Mouse (Mus musculus): ENCODE measurements around the gene Mettl23. TPM values are rescaled to one million over a fixed set of nuclear protein-coding genes. Genes with fewer than 3 reads are reported as not detected.
"Not testable (repeated sequence)": the region's sequence is repeated elsewhere in the genome, so short reads cannot be mapped to it uniquely, and the experiment has no call there.

The Mettl23 gene
- polyA plus RNA-seq, 1 experiment = 30.9 TPM

- no peaks in the 10 kb centered on the region for H3K4me1 ChIP-seq (ENCODE audit: control insufficient read depth, insufficient read depth, insufficient read length)
- WGBS = 78% methylated on average over 8 of the region's 8 CpGs
- H3K27me3 ChIP-seq (ENCODE audit: control insufficient read depth, insufficient read depth, low read length) = no peaks in the 10 kb centered on the region
- DNase-seq (ENCODE audit: low read depth in 1 of 2, low spot score in 2 of 2) = no peak
- no peaks in the 10 kb centered on the region for H3K36me3 ChIP-seq (ENCODE audit: control insufficient read depth, insufficient read depth, low read length)
- TF ChIP-seq CTCF (IDR thresholded peaks at IDR 0.05; ENCODE audit: extremely low read depth, insufficient read depth, insufficient read length, insufficient replicate concordance) = no peak
- TF ChIP-seq POLR2A (IDR thresholded peaks at IDR 0.05; ENCODE audit: low read depth, low read length) = no peak
- no peak overlapping the region for H3K27ac ChIP-seq (ENCODE audit: insufficient read depth, low read length)
- no peak overlapping the region for H3K4me3 ChIP-seq (ENCODE audit: extremely low read depth, insufficient read depth, insufficient read length)
Measured at GRCm38 (mm10) chr11:116818722-116819121, 24.4 kb upstream of the Mettl23 start.

- Histone ChIP-seq H3K4me1 (ENCODE audit: control insufficient read depth, insufficient read depth, insufficient read length) (no peaks in the 10 kb centered on the region), H3K4me3 (ENCODE audit: extremely low read depth, insufficient read depth, insufficient read length) (no peak overlapping the region), H3K36me3 (ENCODE audit: control insufficient read depth, insufficient read depth, low read length) (no peaks in the 10 kb centered on the region), H3K27ac (ENCODE audit: insufficient read depth, low read length) (no peak overlapping the region), H3K27me3 (ENCODE audit: control insufficient read depth, insufficient read depth, low read length) (no peaks in the 10 kb centered on the region)
- WGBS = 78% methylated on average over 5 of the region's 5 CpGs
- no peak for TF ChIP-seq CTCF (IDR thresholded peaks at IDR 0.05; ENCODE audit: extremely low read depth, insufficient read depth, insufficient read length, insufficient replicate concordance)
- no peak for TF ChIP-seq POLR2A (IDR thresholded peaks at IDR 0.05; ENCODE audit: low read depth, low read length)
- no peak for DNase-seq (ENCODE audit: low read depth in 1 of 2, low spot score in 2 of 2)
Measured at GRCm38 (mm10) chr11:116819932-116820593, 23.0 kb upstream of the Mettl23 start.

- H3K27ac ChIP-seq (ENCODE audit: insufficient read depth, low read length) = no peak overlapping the region
- DNase-seq (ENCODE audit: low read depth in 1 of 2, low spot score in 2 of 2) = no peak
- no peaks in the 10 kb centered on the region for H3K4me1 ChIP-seq (ENCODE audit: control insufficient read depth, insufficient read depth, insufficient read length)
- 78% methylated on average over 13 of the region's 13 CpGs for WGBS
- H3K4me3 ChIP-seq (ENCODE audit: extremely low read depth, insufficient read depth, insufficient read length) = no peak overlapping the region
- H3K36me3 ChIP-seq (ENCODE audit: control insufficient read depth, insufficient read depth, low read length) = no peaks in the 10 kb centered on the region
- no peaks in the 10 kb centered on the region for H3K27me3 ChIP-seq (ENCODE audit: control insufficient read depth, insufficient read depth, low read length)
- no peak for TF ChIP-seq CTCF (IDR thresholded peaks at IDR 0.05; ENCODE audit: extremely low read depth, insufficient read depth, insufficient read length, insufficient replicate concordance)
- TF ChIP-seq POLR2A (IDR thresholded peaks at IDR 0.05; ENCODE audit: low read depth, low read length) = no peak
Measured at GRCm38 (mm10) chr11:116821057-116821940, 21.8 kb upstream of the Mettl23 start.

- 90% methylated on average over 10 of the region's 10 CpGs for WGBS
- H3K27ac ChIP-seq (ENCODE audit: insufficient read depth, low read length) = no peak overlapping the region
- DNase-seq (ENCODE audit: low read depth in 1 of 2, low spot score in 2 of 2) = no peak
- H3K36me3 ChIP-seq (ENCODE audit: control insufficient read depth, insufficient read depth, low read length) = no peaks in the 10 kb centered on the region
- no peak overlapping the region for H3K4me3 ChIP-seq (ENCODE audit: extremely low read depth, insufficient read depth, insufficient read length)
- no peaks in the 10 kb centered on the region for H3K27me3 ChIP-seq (ENCODE audit: control insufficient read depth, insufficient read depth, low read length)
- H3K4me1 ChIP-seq (ENCODE audit: control insufficient read depth, insufficient read depth, insufficient read length) = no peaks in the 10 kb centered on the region
- TF ChIP-seq CTCF (IDR thresholded peaks at IDR 0.05; ENCODE audit: extremely low read depth, insufficient read depth, insufficient read length, insufficient replicate concordance) = no peak
- no peak for TF ChIP-seq POLR2A (IDR thresholded peaks at IDR 0.05; ENCODE audit: low read depth, low read length)
Measured at GRCm38 (mm10) chr11:116822215-116822614, 20.9 kb upstream of the Mettl23 start.

GRCm38 (mm10) chr11:116822626-116823025 is 20.5 kb upstream of the Mettl23 start:
- WGBS = 97% methylated on average over 10 of the region's 10 CpGs
- TF ChIP-seq CTCF (IDR thresholded peaks at IDR 0.05; ENCODE audit: extremely low read depth, insufficient read depth, insufficient read length, insufficient replicate concordance) = no peak
- TF ChIP-seq POLR2A (IDR thresholded peaks at IDR 0.05; ENCODE audit: low read depth, low read length) = no peak
- H3K4me3 ChIP-seq (ENCODE audit: extremely low read depth, insufficient read depth, insufficient read length) = no peak overlapping the region
- no peaks in the 10 kb centered on the region for H3K4me1 ChIP-seq (ENCODE audit: control insufficient read depth, insufficient read depth, insufficient read length)
- H3K27me3 ChIP-seq (ENCODE audit: control insufficient read depth, insufficient read depth, low read length) = 0 out of 2 replicates have a peak, but pooled peaks cover under 1% of the 10 kb centered on the region
- no peaks in the 10 kb centered on the region for H3K36me3 ChIP-seq (ENCODE audit: control insufficient read depth, insufficient read depth, low read length)
- H3K27ac ChIP-seq (ENCODE audit: insufficient read depth, low read length) = no peak overlapping the region
- no peak for DNase-seq (ENCODE audit: low read depth in 1 of 2, low spot score in 2 of 2)

- H3K27me3 ChIP-seq (ENCODE audit: control insufficient read depth, insufficient read depth, low read length) = peaks cover 4% of the 10 kb centered on the region
- TF ChIP-seq POLR2A (IDR thresholded peaks at IDR 0.05; ENCODE audit: low read depth, low read length) (no peak), CTCF (IDR thresholded peaks at IDR 0.05; ENCODE audit: extremely low read depth, insufficient read depth, insufficient read length, insufficient replicate concordance) (no peak)
- H3K4me1 ChIP-seq (ENCODE audit: control insufficient read depth, insufficient read depth, insufficient read length) = peaks cover 4% of the 10 kb centered on the region; the same call in 1 of the 2 replicates
- 93% methylated on average over 2 of the region's 2 CpGs for WGBS
- no peak overlapping the region for H3K4me3 ChIP-seq (ENCODE audit: extremely low read depth, insufficient read depth, insufficient read length)
- no peak for DNase-seq (ENCODE audit: low read depth in 1 of 2, low spot score in 2 of 2)
- H3K27ac ChIP-seq (ENCODE audit: insufficient read depth, low read length) = no peak overlapping the region
- H3K36me3 ChIP-seq (ENCODE audit: control insufficient read depth, insufficient read depth, low read length) = no peaks in the 10 kb centered on the region
Measured at GRCm38 (mm10) chr11:116823255-116823654, 19.8 kb upstream of the Mettl23 start.

GRCm38 (mm10) chr11:116823885-116824284 is 19.2 kb upstream of the Mettl23 start:
- not testable (repeated sequence) for H3K27ac ChIP-seq (ENCODE audit: insufficient read depth, low read length); H3K27me3 ChIP-seq (ENCODE audit: control insufficient read depth, insufficient read depth, low read length); H3K4me1 ChIP-seq (ENCODE audit: control insufficient read depth, insufficient read depth, insufficient read length); DNase-seq (ENCODE audit: low read depth in 1 of 2, low spot score in 2 of 2); H3K36me3 ChIP-seq (ENCODE audit: control insufficient read depth, insufficient read depth, low read length); H3K4me3 ChIP-seq (ENCODE audit: extremely low read depth, insufficient read depth, insufficient read length)
- WGBS = 92% methylated on average over 10 of the region's 10 CpGs
